Comparison of ENCODE assay signal across 10 mouse cellular contexts in the genomic region with DNA sequence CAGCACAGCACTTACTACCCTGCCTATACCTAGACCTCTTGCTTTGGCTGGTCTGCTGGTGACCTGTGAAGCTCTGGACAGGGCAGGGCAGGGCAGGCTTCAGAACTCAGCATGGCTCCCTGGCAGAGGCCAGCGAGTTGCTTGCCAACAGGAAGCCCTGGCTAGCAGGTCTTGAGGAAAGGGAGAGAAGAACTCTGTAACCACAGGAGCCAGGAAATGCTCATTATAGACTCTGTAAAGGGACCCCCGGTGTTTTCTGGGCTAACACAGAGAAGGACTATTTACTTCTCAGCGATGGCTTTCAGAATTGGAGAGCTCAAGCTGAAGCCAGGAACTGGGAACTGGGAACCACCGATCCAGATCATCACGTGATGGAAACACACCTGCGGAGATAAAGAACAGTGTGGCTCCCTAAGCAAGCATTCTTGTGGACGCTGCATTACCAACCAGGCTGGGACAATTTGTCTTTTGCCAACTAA. TPM values are rescaled to one million over a fixed set of nuclear protein-coding genes. Genes with fewer than 3 reads are reported as not detected.
DNase-seq lines count a peak whose midpoint lies in the region; ATAC-seq and TF ChIP-seq lines count a peak whose summit lies in the region.
"Had no signal": no experiment of that assay in that cellular context is flagged by ENCODE, and none has a peak within 500 bp of the region (broad histone marks: within the 10 kb centered on the region; RNA-seq: fewer than 3 reads in every experiment).

No protein-coding gene starts in this region.

- ATAC-seq in kidney, embryonic 15.5 days (replicated peaks; ENCODE audit: low FRiP score): no peak
- ATAC-seq in forebrain, embryonic 16.5 days: no peak

- no peak overlapping the region for H3K9ac ChIP-seq in kidney, embryonic 15.5 days
- H3K9ac ChIP-seq in forebrain, embryonic 16.5 days (replicated peaks; ENCODE audit: low read depth, low read length): no peak overlapping the region
- H3K9ac ChIP-seq: heart, embryonic 12.5 days had no signal

- H3K27me3 ChIP-seq in kidney, adult 2 months (replicated peaks; ENCODE audit: control insufficient read depth, insufficient read depth, low read length): no peaks in the 10 kb centered on the region
- no peaks in the 10 kb centered on the region for H3K27me3 ChIP-seq in kidney, embryonic 15.5 days
- H3K27me3 ChIP-seq in forebrain, embryonic 16.5 days (replicated peaks; ENCODE audit: control insufficient read depth, insufficient read depth, low read length): no peaks in the 10 kb centered on the region
- H3K27me3 ChIP-seq: heart, embryonic 12.5 days had no signal

- no peaks in the 10 kb centered on the region for H3K36me3 ChIP-seq in kidney, adult 2 months (ENCODE audit: control insufficient read depth, insufficient read depth, low read length)
- H3K36me3 ChIP-seq in kidney, embryonic 15.5 days: no peaks in the 10 kb centered on the region
- H3K36me3 ChIP-seq in forebrain, embryonic 16.5 days (ENCODE audit: control insufficient read depth, insufficient read depth): no peaks in the 10 kb centered on the region
- H3K36me3 ChIP-seq: heart, embryonic 12.5 days had no signal

- TF ChIP-seq POLR2A in kidney, adult 2 months (IDR thresholded peaks at IDR 0.05; ENCODE audit: low read depth, low read length): no peak

- no peaks in the 10 kb centered on the region for H3K9me3 ChIP-seq in kidney, embryonic 15.5 days (replicated peaks)
- no peaks in the 10 kb centered on the region for H3K9me3 ChIP-seq in forebrain, embryonic 16.5 days (ENCODE audit: control insufficient read depth, low read length)

- 56% methylated on average over 7 of the region's 7 CpGs for whole genome bisulfite sequencing in kidney, adult 2 months
- 73% methylated on average over 7 of the region's 7 CpGs for WGBS in kidney, embryonic 15.5 days
- WGBS in forebrain, embryonic 16.5 days: 70% methylated on average over 7 of the region's 7 CpGs

- H3K4me1 ChIP-seq in kidney, adult 2 months (ENCODE audit: control insufficient read depth, insufficient read depth, low read length): peaks cover 14% of the 10 kb centered on the region
- no peaks in the 10 kb centered on the region for H3K4me1 ChIP-seq in kidney, embryonic 15.5 days
- no peaks in the 10 kb centered on the region for H3K4me1 ChIP-seq in forebrain, embryonic 16.5 days (replicated peaks; ENCODE audit: control insufficient read depth, insufficient read depth, low read length)

- no peak for TF ChIP-seq CTCF in kidney, adult 2 months (conservative IDR thresholded peaks at IDR 0.05; ENCODE audit: insufficient read depth, insufficient read length, low read depth, low read length)

- peak overlapping the region; percentile 66; the same call in 1 of the 2 replicates for H3K27ac ChIP-seq in kidney, adult 2 months (ENCODE audit: insufficient read depth, low read depth, low read length)
- no peak overlapping the region for H3K27ac ChIP-seq in kidney, embryonic 15.5 days
- no peak overlapping the region for H3K27ac ChIP-seq in forebrain, embryonic 16.5 days (ENCODE audit: low read length)
- H3K27ac ChIP-seq: macrophage had no signal

- peak; percentile 78 for DNase-seq in kidney, adult 2 months
- DNase-seq in urinary bladder, postnatal 36 days (ENCODE audit: low spot score in 2 of 2): peak; percentile 8 to 11
- DNase-seq in urinary bladder, postnatal 4 days (ENCODE audit: low spot score in 2 of 2): no peak
- DNase-seq in lung, postnatal 10 days: peak; percentile 17
- DNase-seq in thymus, postnatal 4 days: peak; percentile 26
- DNase-seq in frontal cortex, postnatal 25 days (ENCODE audit: low spot score in 2 of 2): no peak

- H3K4me2 ChIP-seq in kidney, embryonic 15.5 days: no peak overlapping the region
- H3K4me2 ChIP-seq in forebrain, embryonic 16.5 days (ENCODE audit: low read length): no peak overlapping the region
- H3K4me2 ChIP-seq: heart, embryonic 12.5 days had no signal

- H3K4me3 ChIP-seq in kidney, adult 2 months (ENCODE audit: insufficient read depth, low read depth, low read length): no peak overlapping the region
- no peak overlapping the region for H3K4me3 ChIP-seq in kidney, embryonic 15.5 days (replicated peaks)
- no peak overlapping the region for H3K4me3 ChIP-seq in forebrain, embryonic 16.5 days (replicated peaks; ENCODE audit: low read length)
- H3K4me3 ChIP-seq: heart, embryonic 12.5 days had no signal

RNA-seq across cellular contexts. Expression of a gene that starts 40.8 kb away (rescaled TPM):
- 15.9 and 21.3 TPM in 2 replicates for polyA plus RNA-seq in kidney, adult 2 months (2012; rRNA removed)
- polyA plus RNA-seq in kidney, embryonic 15.5 days (2015; fragmentation: Nextera tagmentation; extraction: Ambion mirVana): 23.9 and 25.1 TPM in 2 replicates
- polyA plus RNA-seq in forebrain, embryonic 16.5 days (2015; fragmentation: Nextera tagmentation; extraction: Ambion mirVana): 36.6 and 37.9 TPM in 2 replicates

Comparison
In these comparisons a context has a peak if more than half of its experiments do, and no peak if none do; other contexts are left out.
1. DNase-seq: peak in kidney, adult 2 months (single experiment), urinary bladder, postnatal 36 days (2 of 2), lung, postnatal 10 days (single experiment) and thymus, postnatal 4 days (single experiment); none in urinary bladder, postnatal 4 days (0 of 2) and frontal cortex, postnatal 25 days (0 of 2).